Mouse (Mus musculus) mammary gland, adult 2 months (tissue): ENCODE measurements around the gene Olfr584. TPM values are rescaled to one million over a fixed set of nuclear protein-coding genes. Genes with fewer than 3 reads are reported as not detected.

Source experiments
- polyA plus RNA-seq: library from polyadenylated mRNA; depleted of rRNA; stranded (reverse); fragments of >200 nt; gene quantifications from 2 replicates; pipeline ENCODE4 v1.2.3, GENCODE M21; 2012; ENCODE audit warnings: low replicate concordance; rRNA removed

Gene Olfr584
- not detected in 2 replicates for polyA plus RNA-seq

DNA sequence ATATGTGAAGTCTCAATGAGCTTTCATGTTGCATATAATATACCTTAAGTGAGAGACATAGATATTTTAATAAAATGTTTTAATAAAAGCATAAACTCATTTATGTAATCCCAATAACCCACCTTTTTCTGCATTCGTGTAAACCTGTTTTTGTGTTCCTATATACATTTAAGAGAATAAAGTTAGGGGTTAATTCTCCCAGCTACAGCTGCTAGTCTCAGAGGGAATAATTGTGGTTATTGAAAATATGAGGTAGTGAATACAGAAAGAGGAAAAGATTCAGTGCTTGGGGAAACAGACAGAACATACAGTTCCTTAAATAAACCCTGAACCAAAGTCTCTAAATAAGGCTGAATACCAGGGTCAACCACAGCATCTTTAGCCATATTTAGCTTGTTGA is at the start of gene Olfr584:
Gene Olfr584 (plus strand): TSS at position 301 of the 400 bp plus-strand sequence.

DNA sequence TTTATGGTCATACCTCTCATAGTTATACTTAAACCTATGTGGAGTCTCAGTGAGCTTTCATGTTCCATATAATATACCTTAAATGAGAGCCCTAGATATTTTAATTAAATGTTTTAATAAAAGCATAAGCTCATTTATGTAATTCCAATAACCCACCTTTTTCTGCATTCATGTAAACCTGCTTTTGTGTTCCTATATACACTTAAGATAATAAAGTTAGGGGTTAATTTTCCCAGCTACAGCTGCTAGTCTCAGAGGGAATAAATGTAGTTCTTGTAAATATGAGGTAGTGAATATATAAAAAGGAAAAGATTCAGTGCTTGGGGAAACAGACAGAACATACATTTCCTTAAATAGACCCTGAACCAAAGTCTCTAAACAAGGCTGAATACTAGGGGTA is 44.0 kb upstream of the Olfr584 start, which contains the start of gene Olfr582:
Gene Olfr582 (plus strand): TSS at position 301 of the 400 bp plus-strand sequence.

DNA sequence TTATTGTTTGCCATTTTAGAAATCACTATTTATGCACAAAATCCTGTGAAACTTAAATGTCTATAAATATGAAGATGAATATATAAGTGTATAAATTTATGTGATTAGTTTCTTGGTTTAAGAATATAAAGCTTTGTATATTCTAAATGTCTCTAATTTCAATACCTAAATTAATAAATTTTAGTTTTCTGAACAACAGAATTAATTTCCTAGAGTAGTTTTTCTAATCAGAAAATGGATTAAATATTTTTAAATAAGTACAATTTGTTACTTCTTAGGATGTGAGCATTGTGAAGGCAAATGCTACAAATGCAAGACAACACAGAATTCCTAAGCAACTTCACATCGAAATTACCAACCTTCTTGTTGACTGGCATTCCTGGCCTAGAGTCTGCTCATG is 30.7 kb upstream of the Olfr584 start, which contains the start of gene Olfr583:
Gene Olfr583 (plus strand): TSS at position 301 of the 400 bp plus-strand sequence.

DNA sequence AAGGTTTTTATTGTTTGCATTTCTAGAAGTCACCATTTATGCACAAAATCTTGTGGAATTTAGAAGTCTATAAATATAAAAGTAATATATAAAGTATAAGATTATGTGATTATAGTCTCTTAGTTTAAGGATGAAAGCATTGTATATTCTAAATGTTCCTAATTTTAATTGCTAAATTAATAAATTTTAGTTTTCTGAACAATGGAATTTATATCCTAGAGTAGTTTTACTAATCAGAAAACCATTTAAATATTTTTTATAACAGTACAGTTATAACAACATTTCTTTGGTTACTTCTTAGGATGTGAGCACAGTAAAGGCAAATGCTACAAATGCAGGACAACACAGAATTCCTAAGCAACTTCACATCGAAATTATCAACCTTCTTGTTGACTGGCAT is 15.7 kb downstream of the Olfr584 start, which contains the start of gene Olfr585:
Gene Olfr585 (plus strand): TSS at position 301 of the 400 bp plus-strand sequence.

DNA sequence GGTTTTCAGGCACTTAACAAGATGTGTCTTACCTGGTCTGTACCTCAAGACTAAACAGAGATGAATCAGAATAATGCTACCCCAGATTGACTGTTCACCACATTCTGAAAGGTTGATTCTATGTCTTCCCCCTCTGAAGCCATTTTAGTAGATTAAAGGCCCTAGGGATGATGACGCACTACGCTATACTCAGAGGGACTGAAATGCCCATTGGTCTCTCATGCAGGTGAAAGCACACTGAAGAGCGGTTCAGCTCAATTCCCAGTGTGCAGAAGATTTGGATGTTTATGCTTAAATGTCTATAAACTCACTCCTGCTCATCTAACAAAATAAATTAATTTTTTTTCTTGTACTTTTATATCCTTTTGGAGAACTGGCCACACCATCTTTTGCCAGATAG is 43.9 kb downstream of the Olfr584 start, which contains the start of gene Olfr586:
Gene Olfr586 (minus strand): TSS at position 101 of the 400 bp plus-strand sequence.

Other genes starting within 250 kb of the Olfr584 start
- gene Olfr566, start 223.1 kb upstream of the Olfr584 start, polyA plus RNA-seq = not detected in 2 replicates
- not detected in 2 replicates for gene Olfr568, start 204.8 kb upstream of the Olfr584 start, polyA plus RNA-seq
- not detected in 2 replicates for gene Olfr569, start 191.0 kb upstream of the Olfr584 start, polyA plus RNA-seq
- not detected in 2 replicates for gene Olfr570, start 187.3 kb upstream of the Olfr584 start, polyA plus RNA-seq
- not detected in 2 replicates for gene Olfr571, start 164.3 kb upstream of the Olfr584 start, polyA plus RNA-seq
- not detected in 2 replicates for gene Olfr572, start 157.5 kb upstream of the Olfr584 start, polyA plus RNA-seq
- not detected in 2 replicates for gene Olfr573-ps1, start 139.3 kb upstream of the Olfr584 start, polyA plus RNA-seq
- not detected in 2 replicates for gene Olfr574, start 133.4 kb upstream of the Olfr584 start, polyA plus RNA-seq
- gene Olfr575, start 123.1 kb upstream of the Olfr584 start, polyA plus RNA-seq = not detected in 2 replicates
- not detected in 2 replicates for gene Olfr576, start 119.2 kb upstream of the Olfr584 start, polyA plus RNA-seq
- gene Olfr577, start 105.9 kb upstream of the Olfr584 start, polyA plus RNA-seq = not detected in 2 replicates
- gene Olfr578, start 92.6 kb upstream of the Olfr584 start, polyA plus RNA-seq = not detected in 2 replicates
- not detected in 2 replicates for gene Olfr582, start 43.9 kb upstream of the Olfr584 start, polyA plus RNA-seq
- gene Olfr583, start 30.6 kb upstream of the Olfr584 start, polyA plus RNA-seq = not detected in 2 replicates
- gene Olfr585, start 15.8 kb downstream of the Olfr584 start, polyA plus RNA-seq = not detected in 2 replicates
- not detected in 2 replicates for gene Olfr586, start 43.8 kb downstream of the Olfr584 start, polyA plus RNA-seq
- gene Olfr588-ps1, start 59.0 kb downstream of the Olfr584 start, polyA plus RNA-seq = not detected in 2 replicates
- not detected in 2 replicates for gene Olfr589, start 74.5 kb downstream of the Olfr584 start, polyA plus RNA-seq
- gene Olfr591, start 96.5 kb downstream of the Olfr584 start, polyA plus RNA-seq = not detected in 2 replicates
- not detected in 2 replicates for gene Olfr592, start 102.9 kb downstream of the Olfr584 start, polyA plus RNA-seq
- not detected in 2 replicates for gene Olfr593, start 130.0 kb downstream of the Olfr584 start, polyA plus RNA-seq
- gene Olfr594, start 135.1 kb downstream of the Olfr584 start, polyA plus RNA-seq = not detected in 2 replicates
- not detected in 2 replicates for gene Usp17ld, start 170.6 kb downstream of the Olfr584 start, polyA plus RNA-seq
- not detected in 2 replicates for gene Olfr596, start 223.8 kb downstream of the Olfr584 start, polyA plus RNA-seq
- gene Olfr597, start 234.4 kb downstream of the Olfr584 start, polyA plus RNA-seq = not detected in 2 replicates
- gene Olfr598, start 241.7 kb downstream of the Olfr584 start, polyA plus RNA-seq = not detected in 2 replicates